Mouse (Mus musculus) left cerebral cortex, postnatal 36 days (tissue): ENCODE data around the gene Hs6st3. TPM values are rescaled to one million over a fixed set of nuclear protein-coding genes. Genes with fewer than 3 reads are reported as not detected.

Experiments used
- DNase-seq, 2 experiments: peaks; one replicate each; pipeline ENCODE4 v3.0.0; 2021 to 2022; ENCODE audit warnings: low spot score in 2 of 2, mixed read lengths in 1 of 2
- intact Hi-C: fragments of 180-260 bp; cut with DNase I; formaldehyde crosslinking; loops from one replicate; pipeline ENCODE4 v1.15.1; 2025
- total RNA-seq, 2 experiments: library from RNA; stranded (reverse); gene quantifications; 2 replicates each; pipeline ENCODE4 v1.2.3; 2021

The Hs6st3 gene
- total RNA-seq, 2 experiments from 2014 or later, result 73.0 to 73.3 TPM

- DNase-seq, result no peak
- intact Hi-C loops, result no loop called here
Observed at GRCm38 (mm10) chr14:119847540-119847939, 709.4 kb downstream of the Hs6st3 start.

DNA sequence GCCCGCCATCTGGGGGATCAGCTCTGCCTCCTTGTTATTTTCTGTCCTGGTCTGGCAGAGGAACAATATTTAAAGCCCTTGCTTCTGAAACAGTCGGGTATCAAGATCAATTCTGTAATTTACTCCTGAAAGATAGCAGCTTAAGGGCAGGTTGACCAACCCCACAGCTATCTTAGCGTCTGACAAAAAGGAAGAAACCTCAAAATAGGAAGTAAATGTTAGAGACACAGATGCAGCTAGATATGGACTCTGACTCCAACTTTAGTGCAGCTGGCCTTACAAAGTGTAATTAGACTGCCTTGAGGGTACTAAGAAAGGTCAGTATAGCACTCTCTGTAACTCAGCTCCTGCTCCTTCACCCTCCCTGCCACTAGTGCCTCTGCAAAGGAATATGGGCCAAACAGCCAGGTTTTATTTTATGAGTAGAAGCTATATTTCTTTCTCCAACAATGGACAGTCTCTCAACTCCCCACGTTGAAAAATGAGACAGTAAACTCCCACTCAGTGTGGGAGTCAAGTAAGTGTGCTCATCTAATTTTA lies 710.7 kb downstream of the Hs6st3 start:
- no peak for DNase-seq
- intact Hi-C loops, result no loop called here

GRCm38 (mm10) chr14:119849338-119849737 lies 711.2 kb downstream of the Hs6st3 start:
- DNase-seq, result no peak
- intact Hi-C loops, result no loop called here

DNA sequence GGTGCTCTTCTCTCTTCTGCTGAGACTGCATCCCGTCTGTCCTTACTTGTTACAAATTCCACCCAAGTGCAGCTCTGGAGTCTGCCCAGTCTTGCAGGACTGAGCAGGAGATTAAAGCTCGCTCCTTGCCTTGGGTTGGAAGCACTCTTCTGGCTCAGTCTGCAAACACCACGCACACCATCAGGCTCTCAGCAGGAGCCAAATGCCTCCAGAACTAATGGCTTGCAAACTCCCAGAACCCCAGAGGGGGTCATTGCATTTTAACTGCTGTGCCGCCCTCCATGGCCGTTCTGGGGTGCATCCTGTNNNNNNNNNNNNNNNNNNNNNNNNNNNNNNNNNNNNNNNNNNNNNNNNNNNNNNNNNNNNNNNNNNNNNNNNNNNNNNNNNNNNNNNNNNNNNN lies 714.0 kb downstream of the Hs6st3 start:
- intact Hi-C loops, result loop anchor here (5.0 kb wide), 3 partner anchors 155 to 755 kb away; partner anchors contain the start of genes Hs6st3 and Uggt2
- peak; percentile 27 to 44 for DNase-seq

GRCm38 (mm10) chr14:119857338-119858291 lies 719.5 kb downstream of the Hs6st3 start:
- peak; percentile 69 to 74 for DNase-seq
- intact Hi-C loops, result no loop called here

DNA sequence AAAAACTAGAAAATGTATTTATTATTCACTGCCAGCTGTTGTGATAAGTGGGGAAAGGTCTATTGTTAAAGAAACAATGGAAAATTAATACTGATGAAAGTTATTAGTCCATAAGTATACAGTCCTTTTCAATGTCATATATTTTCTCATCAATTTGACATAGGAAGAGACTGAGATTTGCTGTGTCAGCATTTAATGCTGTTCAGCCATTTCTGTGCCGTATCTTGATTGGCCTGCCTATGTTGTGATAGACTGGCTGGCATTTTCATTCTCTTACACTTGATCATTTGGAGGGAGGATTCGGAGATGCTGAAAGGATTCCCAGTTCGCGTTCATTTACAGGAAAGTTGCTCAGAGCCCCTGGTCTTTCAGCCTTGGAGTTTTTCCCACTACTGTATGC lies 735.5 kb downstream of the Hs6st3 start:
- intact Hi-C loops, result no loop called here
- DNase-seq, result no peak

- intact Hi-C loops, result no loop called here
- DNase-seq, result no peak
Observed at GRCm38 (mm10) chr14:119892922-119893321, 754.8 kb downstream of the Hs6st3 start.

DNA sequence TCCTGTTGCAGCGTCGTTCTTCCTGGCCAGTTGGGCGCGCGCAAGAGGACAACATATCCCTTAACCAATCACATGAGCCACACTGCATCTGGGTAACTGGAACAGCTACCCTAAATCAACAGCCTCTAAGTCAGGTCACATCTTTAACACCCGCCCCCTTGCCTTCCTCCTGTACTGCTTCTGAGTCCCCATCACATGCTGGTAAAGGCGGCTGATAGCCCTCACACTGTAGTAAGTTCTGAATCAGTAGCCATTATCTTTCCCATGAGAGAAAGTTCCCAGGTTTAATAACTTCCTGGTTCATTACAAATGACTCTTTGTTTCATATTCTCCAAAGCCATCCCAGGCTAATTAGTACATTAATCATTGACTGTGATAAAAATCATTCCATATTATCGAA lies 757.0 kb downstream of the Hs6st3 start:
- intact Hi-C loops, result no loop called here
- DNase-seq, result no peak

DNA sequence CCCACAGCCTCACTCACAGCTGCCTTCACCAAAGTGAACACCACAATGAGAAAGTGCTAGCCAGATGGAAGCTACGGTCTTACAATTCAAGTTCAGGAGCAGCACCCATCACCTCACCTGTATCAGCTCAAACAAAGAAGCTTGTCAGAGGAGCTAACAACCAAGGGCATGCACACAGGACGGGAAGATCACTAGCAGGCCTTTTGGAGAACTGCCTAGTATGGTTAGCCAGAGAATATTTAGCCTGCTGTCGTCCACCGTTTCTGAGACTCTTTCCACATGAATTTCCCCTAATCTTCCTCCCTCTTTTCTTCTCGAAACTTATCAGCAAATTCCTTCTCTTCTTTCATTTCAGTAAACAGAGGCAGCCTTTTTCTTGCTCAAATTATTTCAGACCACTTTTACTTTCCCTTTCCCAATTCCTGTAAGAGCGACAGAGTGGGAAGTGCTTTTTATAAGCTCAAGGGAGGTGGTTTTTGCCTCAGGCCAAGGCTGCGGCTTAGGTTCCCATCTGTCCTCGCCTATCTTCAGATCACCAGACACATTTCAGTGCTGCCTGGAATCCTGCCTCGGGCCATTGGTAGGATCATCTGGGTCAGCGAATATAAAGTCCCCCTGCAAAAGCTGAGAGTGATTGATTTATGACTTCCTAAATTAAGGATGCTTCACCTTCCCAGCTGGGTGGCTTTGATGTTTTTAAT lies 757.8 kb downstream of the Hs6st3 start:
- no peak for DNase-seq
- intact Hi-C loops, result no loop called here

GRCm38 (mm10) chr14:119902486-119902885 lies 764.3 kb downstream of the Hs6st3 start:
- DNase-seq, result no peak
- intact Hi-C loops, result no loop called here

- peak; percentile 10 to 18 for DNase-seq
- intact Hi-C loops, result no loop called here
Observed at GRCm38 (mm10) chr14:119908032-119908675, 770.0 kb downstream of the Hs6st3 start.

DNA sequence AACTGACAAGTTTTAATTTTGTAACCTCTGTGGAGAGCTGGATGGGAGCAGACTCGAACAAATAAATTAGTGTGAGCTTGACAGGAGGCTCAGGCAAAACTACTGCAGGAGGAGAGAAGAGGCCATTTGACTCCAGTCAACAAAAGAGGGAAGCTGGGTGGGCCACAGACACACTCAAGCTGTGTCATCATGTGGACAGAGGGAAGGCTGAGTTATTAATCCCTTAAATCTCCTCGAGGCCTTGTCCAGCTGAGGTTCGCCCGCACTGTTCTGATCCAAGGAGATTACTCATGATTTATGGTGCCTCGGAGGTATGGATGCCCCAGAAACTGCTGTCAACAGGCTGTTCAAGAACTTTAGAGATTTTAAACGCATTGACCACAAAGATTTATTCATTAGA lies 776.4 kb downstream of the Hs6st3 start:
- intact Hi-C loops, result no loop called here
- no peak for DNase-seq

GRCm38 (mm10) chr14:119918281-119919034 lies 780.3 kb downstream of the Hs6st3 start:
- no peak for DNase-seq
- intact Hi-C loops, result no loop called here

GRCm38 (mm10) chr14:119919177-119919576 lies 781.0 kb downstream of the Hs6st3 start:
- no peak for DNase-seq
- intact Hi-C loops, result no loop called here

Other genes starting within 250 kb of the Hs6st3 start
- gene Dzip1, start 212.9 kb upstream of the Hs6st3 start, total RNA-seq, result 100 to 1,000 TPM in 1 of 2 experiments, 10 to 100 TPM in 1; 78.4 to 117 TPM
- 10 to 100 TPM; 30.3 to 41.2 TPM for gene Dnajc3, start 200.4 kb upstream of the Hs6st3 start, total RNA-seq
- gene Uggt2, start 38.9 kb upstream of the Hs6st3 start, total RNA-seq, result 10 to 100 TPM; 23.9 to 32.7 TPM